Mouse (Mus musculus): ENCODE data around the gene Crip3.

DNA sequence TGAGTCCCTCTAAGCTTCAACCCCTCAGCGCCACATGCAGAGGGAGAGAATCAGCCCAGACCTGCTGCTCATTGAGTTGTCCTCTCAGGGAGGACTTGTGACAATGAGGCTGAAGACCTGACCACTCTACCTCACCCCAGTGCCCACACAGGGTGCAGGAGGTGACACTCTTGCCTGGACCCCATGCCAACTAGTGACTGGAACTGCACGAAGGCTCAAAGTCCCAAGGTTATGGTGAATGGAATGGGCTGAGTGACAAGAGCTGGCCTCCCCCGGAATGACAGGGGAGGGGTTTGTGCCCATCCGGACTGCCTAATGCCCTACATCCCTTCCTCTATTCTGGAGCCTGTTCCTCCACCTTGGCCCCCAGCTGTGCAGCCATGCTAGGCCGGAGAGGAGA lies 24.0 kb downstream of the Crip3 start:
- TF ChIP-seq USF1 (IDR thresholded peaks at IDR 0.05; ENCODE audit: low read depth) (no peak), MAX (IDR thresholded peaks at IDR 0.05; ENCODE audit: low read depth) (no peak), POLR2A (IDR thresholded peaks at IDR 0.05; ENCODE audit: insufficient read length, low read depth) (no peak), MYOG (IDR thresholded peaks at IDR 0.05; ENCODE audit: control insufficient read depth in 1 of 3, insufficient read depth in 1 of 3, insufficient read length in 2 of 3, low read depth in 2 of 3) (no peak)
